Mouse (Mus musculus) thymus, postnatal 25 days (tissue): ENCODE data around the gene Gm21560.
"Not testable (repeated sequence)": the region's sequence is repeated elsewhere in the genome, so short reads cannot be mapped to it uniquely, and the experiment has no call there.

Source experiments
- DNase-seq: peaks from one replicate; pipeline ENCODE4 v3.0.0; 2022

Gm21560 gene

GRCm38 (mm10) chr14:6219192-6219591 is at the start of gene Gm21560:
Gene Gm21560 (minus strand): TSS chr14:6219292.
- DNase-seq = not testable (repeated sequence)

DNA sequence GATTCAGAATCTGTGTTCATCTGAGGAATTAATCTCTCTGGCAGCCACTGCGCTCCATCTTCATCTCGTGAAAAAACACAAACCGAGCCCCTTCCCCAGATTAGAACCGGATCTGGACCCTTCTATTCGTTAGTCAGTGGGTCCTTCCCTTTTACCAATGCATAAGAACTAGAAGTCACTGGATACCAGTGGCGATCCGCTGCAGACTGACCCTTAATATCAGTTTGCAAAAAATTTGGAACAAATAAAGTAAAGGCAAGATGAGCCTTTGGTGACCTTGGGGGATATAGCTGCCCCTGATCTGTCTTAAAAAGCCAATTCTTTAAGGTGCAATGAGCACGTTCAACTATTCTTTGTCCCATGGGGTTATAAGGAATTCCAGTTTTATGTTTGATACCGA is 55.6 kb downstream of the Gm21560 start:
- not testable (repeated sequence) for DNase-seq

- not testable (repeated sequence) for DNase-seq
These were observed 58.0 kb downstream of the Gm21560 start for GRCm38 (mm10) chr14:6161085-6161484.
